Mouse (Mus musculus): Measurements from ENCODE around the gene Apba2.

- no peak for TF ChIP-seq GATA1 (IDR thresholded peaks at IDR 0.05; ENCODE audit: borderline replicate concordance, low read length)
- no peak for TF ChIP-seq FLI1 (IDR thresholded peaks at IDR 0.05; ENCODE audit: low read length)
Observed at GRCm38 (mm10) chr7:64779501-64779900, 278.0 kb downstream of the Apba2 start.
